Mouse (Mus musculus) midbrain, embryonic 14.5 days (tissue): ENCODE measurements around the gene Sgcb. TPM values are rescaled to one million over a fixed set of nuclear protein-coding genes. Genes with fewer than 3 reads are reported as not detected.
A peak's percentile ranks its signal among the peaks of the same experiment; 100 is the strongest.

Source experiments
- ATAC-seq: fragments of 200-750 bp; cut with Nextera tagmentation; 2 replicates; pipeline ENCODE4 v1.8.0; 2017; ENCODE audit warnings: moderate number of reproducible peaks, moderate library complexity; ENCODE audit not compliant: low FRiP score, low TSS enrichment
- DNase-seq: peaks from one replicate; pipeline ENCODE4 v3.0.0-alpha.2; 2015
- H3K27ac ChIP-seq: fragments of 300-500 bp; sonication (generic); replicated peaks from 2 replicates; pipeline ENCODE4 v1.5.1; 2014; ENCODE audit warnings: mild to moderate bottlenecking, low read depth, low read length, moderate library complexity
- H3K27me3 ChIP-seq: fragments of 300-500 bp; sonication (generic); 2 replicates; pipeline ENCODE4 v1.6.1; 2014; ENCODE audit warnings: low read length, control low read depth, mixed read lengths; ENCODE audit not compliant: control insufficient read depth, insufficient read depth
- H3K36me3 ChIP-seq: fragments of 300-500 bp; sonication (generic); 2 replicates; pipeline ENCODE4 v1.6.1; 2014; ENCODE audit warnings: low read length, control low read depth; ENCODE audit not compliant: control insufficient read depth, insufficient read depth
- H3K4me1 ChIP-seq: fragments of 300-500 bp; sonication (generic); 2 replicates; pipeline ENCODE4 v1.6.1; 2014; ENCODE audit warnings: mild to moderate bottlenecking, antibody characterized with exemption, low read length, control low read depth; ENCODE audit not compliant: control insufficient read depth, insufficient read depth
- H3K4me2 ChIP-seq: fragments of 300-500 bp; sonication (generic); 2 replicates; pipeline ENCODE4 v1.6.1; 2014; ENCODE audit warnings: mild to moderate bottlenecking, low read length, moderate library complexity
- H3K4me3 ChIP-seq: fragments of 300-500 bp; sonication (generic); replicated peaks from 2 replicates; pipeline ENCODE4 v1.5.1; 2014; ENCODE audit warnings: low read depth, low read length
- H3K9ac ChIP-seq: fragments of 300-500 bp; sonication (generic); replicated peaks from 2 replicates; pipeline ENCODE4 v1.6.1; 2014; ENCODE audit warnings: mild to moderate bottlenecking, low read length, moderate library complexity
- H3K9me3 ChIP-seq: fragments of 300-500 bp; sonication (generic); 2 replicates; pipeline ENCODE4 v1.6.1; 2016; ENCODE audit warnings: low read length, control low read depth, mixed read lengths; ENCODE audit not compliant: control insufficient read depth
- WGBS: fragments of 180-500 bp; shearing (Covaris S2); extraction: QIAGEN DNeasy Blood & Tissue Kit; methylation state at CpG from one replicate; pipeline ENCODE4 v1.1.7; 2014; 5-methylcytosine and 5-hydroxymethylcytosine counted together
- polyA plus RNA-seq: library from polyadenylated mRNA; unstranded; fragments of >200 nt; fragmentation: Nextera tagmentation; extraction: Ambion mirVana; gene quantifications from 2 replicates; pipeline ENCODE4 v1.2.1, GENCODE M21; 2014

The Sgcb gene
- 30.8 and 32.2 TPM in 2 replicates for polyA plus RNA-seq

DNA sequence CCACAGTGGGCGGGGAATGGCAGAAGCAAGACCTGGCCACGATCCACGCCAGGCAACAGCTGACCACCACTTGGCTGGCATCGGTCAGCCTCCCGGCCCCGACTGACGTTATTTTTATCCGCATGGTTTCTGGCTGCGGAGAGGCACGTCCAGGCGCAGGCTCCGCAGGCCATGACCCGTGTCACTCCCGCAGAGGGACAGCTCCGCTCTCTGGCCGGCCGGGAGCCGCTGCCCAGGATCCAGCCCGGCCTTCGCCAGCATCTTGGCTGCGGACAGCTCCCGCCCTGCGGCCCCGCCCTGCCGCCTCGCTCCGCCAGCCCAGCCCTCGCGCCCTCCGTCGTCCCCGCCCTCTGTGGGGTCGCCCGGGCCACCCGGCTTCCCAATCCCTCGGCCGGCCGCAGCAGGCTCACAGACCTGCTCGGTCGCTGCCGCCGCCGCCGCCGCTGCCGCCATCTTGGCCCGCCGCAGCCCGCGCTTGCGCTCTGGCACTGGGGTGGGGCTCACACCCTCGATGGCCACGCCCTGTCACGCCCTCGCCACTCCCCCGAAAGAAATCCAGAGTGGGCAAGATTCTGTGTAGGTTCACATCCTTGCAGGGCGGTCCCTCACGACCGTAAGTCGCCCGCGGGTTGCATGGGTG lies at the start of gene Sgcb:
Gene Sgcb (minus strand): TSS at position 530 of the 640 bp plus-strand sequence.
- Histone ChIP-seq H3K9me3 (no peaks in the 10 kb centered on the region), H3K4me3 (peak within 1 kb of the TSS; percentile 86), H3K9ac (peak within 1 kb of the TSS; percentile 94), H3K27ac (peak within 1 kb of the TSS; percentile 55; the same call in 1 of the 2 replicates), H3K4me1 (peaks cover 25% of the 10 kb centered on the region), H3K36me3 (0 out of 2 replicates have a peak, but pooled peaks cover 7% of the 10 kb centered on the region), H3K4me2 (peak within 1 kb of the TSS; percentile 78), H3K27me3 (peaks cover 46% of the 10 kb centered on the region)
- DNase-seq: peak; percentile 89
- ATAC-seq: peak; percentile 83
- WGBS: under 1% methylated on average over 61 of the region's 62 CpGs

DNA sequence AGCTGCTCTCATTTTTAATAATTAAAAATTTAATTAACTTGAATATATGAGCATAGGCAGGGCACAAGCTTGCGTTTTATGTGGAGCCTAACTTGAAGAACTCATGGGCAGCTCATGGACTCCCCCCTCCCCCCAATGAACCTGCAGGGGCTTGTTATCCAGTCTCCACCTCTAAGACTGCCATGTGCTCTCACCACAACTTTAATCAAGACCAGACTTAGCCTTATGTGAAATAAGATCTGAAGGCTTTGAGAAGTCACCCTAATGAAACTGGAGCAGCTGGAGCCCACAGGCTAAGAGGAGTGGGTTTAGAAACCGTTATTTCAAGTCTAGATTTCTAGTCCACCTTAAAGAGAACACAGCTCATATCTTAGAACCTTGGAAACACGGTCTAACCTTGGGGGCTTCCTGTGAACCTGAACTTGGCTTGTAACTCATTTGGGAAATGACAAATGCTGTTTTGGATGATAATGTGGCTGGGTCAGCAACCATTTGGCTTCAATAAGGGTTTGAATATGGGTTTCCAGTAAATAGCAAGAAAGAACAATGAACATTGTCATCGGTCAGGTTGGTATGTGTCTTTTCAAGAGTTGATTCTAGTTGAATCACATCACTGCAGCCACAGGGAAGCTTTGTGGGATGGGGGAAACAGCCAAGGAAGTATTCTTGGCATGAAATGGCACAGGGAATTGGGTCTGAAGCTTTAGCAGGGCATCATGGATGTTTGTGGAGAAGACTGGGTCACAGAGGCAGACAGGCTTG lies 46.8 kb upstream of the Sgcb start:
- ATAC-seq (no peak), DNase-seq (no peak)
- Histone ChIP-seq H3K4me1 (no peaks in the 10 kb centered on the region), H3K27me3 (no peaks in the 10 kb centered on the region), H3K9me3 (no peaks in the 10 kb centered on the region), H3K36me3 (no peaks in the 10 kb centered on the region), H3K9ac (no peak overlapping the region), H3K27ac (no peak overlapping the region), H3K4me3 (no peak overlapping the region), H3K4me2 (no peak overlapping the region)
- 86% methylated on average over 4 of the region's 4 CpGs for WGBS

DNA sequence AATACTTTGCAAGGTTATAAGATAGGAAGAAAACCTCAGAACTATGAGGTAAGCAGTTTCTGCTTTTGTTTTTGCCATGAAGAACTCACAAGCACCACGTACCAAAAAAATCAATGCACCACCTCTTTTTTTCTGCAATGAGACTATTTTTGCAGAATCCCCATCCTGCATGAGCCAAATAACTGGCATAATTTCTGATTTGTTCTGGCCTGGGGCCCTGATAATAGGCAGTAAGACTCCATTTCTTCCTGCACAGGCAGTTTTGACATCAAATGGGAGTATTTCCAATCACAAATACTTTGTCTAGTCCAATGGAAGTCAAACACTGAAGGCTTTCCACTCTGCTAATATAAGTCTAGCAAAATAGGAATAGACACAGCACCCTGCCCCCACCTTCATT lies 46.2 kb upstream of the Sgcb start:
- Histone ChIP-seq H3K27me3 (no peaks in the 10 kb centered on the region), H3K36me3 (no peaks in the 10 kb centered on the region), H3K9me3 (no peaks in the 10 kb centered on the region), H3K4me2 (no peak overlapping the region), H3K9ac (no peak overlapping the region), H3K4me1 (no peaks in the 10 kb centered on the region), H3K4me3 (no peak overlapping the region), H3K27ac (no peak overlapping the region)
- 83% methylated on average over 1 of the region's 1 CpGs for WGBS
- DNase-seq: no peak
- no peak for ATAC-seq

DNA sequence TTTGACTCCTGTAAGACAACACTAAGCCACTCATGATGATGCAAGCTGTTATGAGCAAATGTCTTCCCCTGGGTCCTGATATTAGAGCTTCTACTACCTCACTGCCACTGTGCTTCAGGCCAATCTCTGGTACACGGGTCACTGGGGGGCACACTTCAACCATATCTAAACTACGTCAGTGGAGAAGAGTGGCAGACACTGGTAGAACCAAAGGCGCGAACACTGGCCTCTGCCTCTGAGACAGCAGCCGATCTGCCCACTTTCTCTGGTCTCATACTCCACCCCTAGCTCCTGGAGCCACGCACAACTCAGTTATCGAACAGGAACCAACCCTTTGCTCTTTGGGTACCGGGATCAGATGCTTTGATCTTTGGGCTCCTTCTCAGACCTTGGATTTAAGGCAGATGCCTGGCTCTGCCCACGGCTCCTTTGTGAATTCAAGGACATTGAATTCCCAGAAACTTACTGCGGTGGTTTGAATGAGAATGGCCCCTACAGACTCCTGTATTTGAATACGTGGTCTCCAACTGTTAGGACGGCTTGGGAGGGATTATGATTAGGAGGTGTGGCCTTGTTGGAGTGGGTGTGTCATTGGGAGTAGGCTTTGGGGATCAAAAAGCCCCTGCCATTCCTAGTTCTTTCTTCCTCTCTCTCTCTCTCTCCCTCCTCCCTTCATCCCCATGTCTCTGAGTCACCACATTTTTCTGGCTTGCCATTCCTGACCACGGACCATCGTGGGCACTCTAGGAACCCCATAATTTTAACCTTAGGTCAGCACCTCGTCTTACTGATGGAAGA lies 44.3 kb upstream of the Sgcb start:
- H3K4me2 ChIP-seq: no peak overlapping the region
- H3K27me3 ChIP-seq: no peaks in the 10 kb centered on the region
- no peaks in the 10 kb centered on the region for H3K36me3 ChIP-seq
- no peaks in the 10 kb centered on the region for H3K9me3 ChIP-seq
- WGBS: 29% methylated on average over 15 of the region's 15 CpGs
- H3K27ac ChIP-seq: no peak overlapping the region
- H3K4me3 ChIP-seq: no peak overlapping the region
- ATAC-seq: no peak
- DNase-seq: no peak
- no peak overlapping the region for H3K9ac ChIP-seq
- no peaks in the 10 kb centered on the region for H3K4me1 ChIP-seq

DNA sequence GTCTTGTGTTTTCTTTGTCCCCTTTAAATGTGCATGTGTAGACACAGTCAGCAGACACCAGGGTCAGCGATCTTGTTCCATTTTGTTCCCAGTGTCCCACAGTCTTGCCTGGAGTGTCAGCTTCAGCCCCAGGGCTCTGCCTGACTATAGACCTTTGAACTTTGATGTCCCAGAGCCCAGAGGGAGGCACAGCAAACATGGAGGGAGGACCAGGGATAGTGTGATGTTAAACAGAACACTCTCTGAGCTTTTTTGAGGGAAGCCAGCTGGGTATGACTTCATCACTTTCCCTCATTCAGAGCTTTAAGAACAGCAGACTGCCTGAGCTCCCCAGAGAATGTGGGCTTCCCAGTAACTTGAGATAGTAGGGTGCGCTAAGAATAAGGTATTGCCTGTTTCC lies 42.6 kb upstream of the Sgcb start:
- Histone ChIP-seq H3K9ac (no peak overlapping the region), H3K4me2 (no peak overlapping the region), H3K9me3 (no peaks in the 10 kb centered on the region), H3K27me3 (no peaks in the 10 kb centered on the region), H3K4me3 (no peak overlapping the region), H3K27ac (no peak overlapping the region), H3K4me1 (no peaks in the 10 kb centered on the region), H3K36me3 (no peaks in the 10 kb centered on the region)
- ATAC-seq: no peak
- DNase-seq: no peak
- WGBS: 65% methylated on average over 2 of the region's 2 CpGs

DNA sequence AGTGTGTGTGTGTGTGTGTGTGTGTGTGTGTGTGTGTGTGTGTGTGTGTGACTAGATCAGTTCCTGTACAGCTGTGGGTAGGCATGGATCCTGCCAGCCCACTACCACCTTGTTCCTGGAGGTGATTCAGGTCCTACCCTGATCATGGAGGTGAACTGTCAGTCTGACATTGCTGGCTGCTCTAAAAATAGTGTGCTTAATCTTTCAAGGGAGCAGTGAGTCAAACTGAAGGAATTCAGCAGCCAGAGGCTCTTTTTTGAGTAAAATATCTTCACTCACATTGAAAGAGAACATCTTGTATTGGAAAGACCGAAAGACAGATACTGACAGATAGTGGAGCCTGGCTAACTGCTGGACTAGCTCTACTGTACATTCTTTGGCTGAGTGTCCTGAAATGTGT lies 41.0 kb upstream of the Sgcb start:
- Histone ChIP-seq H3K27me3 (no peaks in the 10 kb centered on the region), H3K9ac (no peak overlapping the region), H3K4me1 (no peaks in the 10 kb centered on the region), H3K27ac (no peak overlapping the region), H3K4me2 (no peak overlapping the region), H3K4me3 (no peak overlapping the region), H3K9me3 (no peaks in the 10 kb centered on the region), H3K36me3 (no peaks in the 10 kb centered on the region)
- no peak for DNase-seq
- 91% methylated on average over 1 of the region's 1 CpGs for WGBS
- no peak for ATAC-seq

DNA sequence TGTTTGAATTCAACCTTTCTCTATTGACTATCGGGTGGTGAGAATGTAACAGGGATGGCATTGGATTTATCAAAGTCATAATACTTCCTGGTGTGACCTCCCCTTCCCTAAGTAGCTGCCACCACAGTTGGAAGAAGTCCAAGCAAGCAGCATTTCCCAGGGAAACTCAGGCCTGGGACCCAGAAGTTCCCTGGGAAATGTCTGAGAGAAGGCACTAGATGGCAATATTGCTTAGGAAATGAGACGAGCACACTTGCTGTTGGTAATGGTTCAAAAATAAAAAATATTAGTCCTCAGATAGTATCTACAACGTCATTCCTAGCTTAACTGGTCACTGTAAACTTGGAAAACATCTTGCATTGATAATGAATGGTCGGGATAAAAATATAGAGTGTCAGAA lies 38.6 kb upstream of the Sgcb start:
- no peaks in the 10 kb centered on the region for H3K4me1 ChIP-seq
- 35% methylated on average over 4 of the region's 4 CpGs for WGBS
- H3K4me2 ChIP-seq: no peak overlapping the region

DNA sequence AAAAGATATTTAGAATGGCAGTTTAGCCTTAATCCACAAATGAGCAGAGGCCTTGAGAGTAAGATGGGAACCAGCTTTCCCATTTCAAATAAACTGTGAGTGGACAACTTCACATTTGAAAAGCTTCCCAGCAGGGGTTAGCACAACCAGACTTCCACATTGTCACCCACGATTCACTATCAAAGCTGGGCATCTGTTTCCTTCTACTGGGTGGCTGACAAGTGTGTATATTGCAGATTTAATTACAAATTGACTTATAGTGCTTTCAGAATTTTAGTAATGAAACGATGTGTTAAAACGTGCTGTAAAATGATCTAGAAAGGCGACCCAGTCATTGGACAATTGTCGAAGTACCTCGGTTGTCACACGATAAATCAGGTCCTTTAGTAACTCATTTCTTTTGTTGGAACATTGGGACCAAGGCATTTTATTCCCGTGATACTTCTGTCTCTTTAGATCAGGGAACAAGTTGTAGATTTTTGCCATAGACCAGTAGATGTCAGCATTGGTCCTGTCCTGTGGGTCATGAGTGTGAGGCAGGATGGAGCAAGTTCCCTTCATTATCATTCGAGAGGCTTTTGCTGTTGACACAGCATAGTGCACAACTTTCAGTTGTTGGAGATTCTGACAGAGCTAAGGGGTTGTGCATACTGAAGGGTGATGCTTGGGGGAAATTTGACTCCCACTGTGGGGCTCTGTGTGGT lies 36.3 kb upstream of the Sgcb start:
- Histone ChIP-seq H3K4me2 (no peak overlapping the region), H3K4me1 (no peaks in the 10 kb centered on the region), H3K4me3 (no peak overlapping the region), H3K36me3 (no peaks in the 10 kb centered on the region), H3K9ac (no peak overlapping the region), H3K9me3 (no peaks in the 10 kb centered on the region), H3K27ac (no peak overlapping the region), H3K27me3 (no peaks in the 10 kb centered on the region)
- 62% methylated on average over 9 of the region's 9 CpGs for WGBS
- ATAC-seq (no peak), DNase-seq (peak; percentile 56)

More for the DNA sequence above, 38.6 kb upstream of the Sgcb start:
- H3K9ac ChIP-seq: no peak overlapping the region
- no peaks in the 10 kb centered on the region for H3K36me3 ChIP-seq
- ATAC-seq (no peak), DNase-seq (peak; percentile 80)
- no peak overlapping the region for H3K27ac ChIP-seq
- no peaks in the 10 kb centered on the region for H3K27me3 ChIP-seq
- H3K4me3 ChIP-seq: no peak overlapping the region
- no peaks in the 10 kb centered on the region for H3K9me3 ChIP-seq
